Mouse (Mus musculus) spleen, postnatal 10 days (tissue): Measurements from ENCODE around the gene Rab37.

Source experiments
- DNase-seq, 2 experiments: peaks; one replicate each; pipeline ENCODE4 v3.0.0; 2021 to 2022; ENCODE audit warnings: low spot score in 2 of 2

The Rab37 gene

DNA sequence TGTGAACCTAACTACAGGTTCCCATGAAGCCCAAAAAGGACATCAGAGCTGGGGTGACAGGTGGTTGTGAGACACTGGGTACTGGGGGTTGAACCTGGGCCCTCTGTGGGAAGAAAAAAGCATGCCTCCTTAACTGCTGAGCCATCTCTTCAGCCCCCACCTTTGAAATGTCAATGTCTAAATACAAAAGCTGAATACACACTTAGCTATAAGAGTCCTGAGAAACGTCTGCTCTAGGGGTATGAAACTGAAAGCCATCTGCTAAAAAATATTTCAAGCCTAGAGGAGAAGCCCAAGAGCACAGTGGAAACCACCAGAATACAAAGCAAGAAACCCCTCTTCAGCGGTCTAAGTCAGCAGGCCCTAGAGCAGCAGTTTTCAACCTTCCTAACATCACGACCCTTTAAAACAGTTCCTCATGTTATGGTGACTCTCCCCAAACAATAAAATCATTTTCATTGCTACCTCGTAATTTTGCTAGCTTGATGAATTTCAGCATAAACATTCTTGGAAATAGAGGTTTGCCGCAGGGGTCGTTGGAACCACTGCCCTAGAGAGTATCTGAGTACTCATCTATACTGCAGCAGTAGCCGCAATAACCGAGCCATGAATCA, 40.6 kb downstream of the Rab37 start:
- no peak for DNase-seq

- peak in 1 of 2 experiments; percentile 38 for DNase-seq
Observed at GRCm38 (mm10) chr11:115133800-115134199, 42.6 kb downstream of the Rab37 start, which contains the start of gene Cd300lf. TSS of gene Cd300lf (minus strand) at chr11:115133992.

DNA sequence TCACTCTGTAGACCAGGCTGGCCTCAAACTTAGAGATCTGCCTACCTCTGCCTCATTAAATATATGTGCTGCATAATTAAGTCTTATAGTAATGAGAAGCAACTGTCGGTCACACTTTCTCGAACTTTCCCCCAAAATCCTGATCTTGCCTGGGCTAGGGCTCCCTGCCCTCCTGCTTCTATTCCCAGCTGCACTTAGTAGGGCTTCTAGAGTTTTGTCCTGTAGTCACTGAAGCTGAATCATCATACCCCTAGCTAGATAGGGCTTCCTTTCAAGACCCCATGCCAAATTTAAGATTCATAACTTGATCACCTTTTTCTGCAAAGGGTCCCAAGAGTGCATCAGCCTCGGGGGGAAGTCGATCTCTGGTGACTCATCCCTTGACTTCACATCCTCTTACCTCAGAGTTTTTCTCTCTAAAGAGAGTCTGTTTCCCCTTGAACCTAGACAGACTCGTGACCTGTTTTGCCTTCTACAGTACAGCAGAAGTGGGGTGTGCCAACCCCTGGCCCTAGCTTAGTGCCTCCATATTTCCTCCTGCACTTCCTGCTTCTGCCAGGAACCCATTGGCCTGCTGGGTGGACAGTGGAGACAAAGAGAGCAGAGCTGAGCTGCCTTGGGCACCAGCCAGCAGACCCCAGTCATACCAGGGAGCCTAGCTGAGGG, 47.5 kb downstream of the Rab37 start:
- DNase-seq = peak in 1 of 2 experiments; percentile 22

- no peak for DNase-seq
Observed at GRCm38 (mm10) chr11:115141970-115142369, 50.7 kb downstream of the Rab37 start.

DNA sequence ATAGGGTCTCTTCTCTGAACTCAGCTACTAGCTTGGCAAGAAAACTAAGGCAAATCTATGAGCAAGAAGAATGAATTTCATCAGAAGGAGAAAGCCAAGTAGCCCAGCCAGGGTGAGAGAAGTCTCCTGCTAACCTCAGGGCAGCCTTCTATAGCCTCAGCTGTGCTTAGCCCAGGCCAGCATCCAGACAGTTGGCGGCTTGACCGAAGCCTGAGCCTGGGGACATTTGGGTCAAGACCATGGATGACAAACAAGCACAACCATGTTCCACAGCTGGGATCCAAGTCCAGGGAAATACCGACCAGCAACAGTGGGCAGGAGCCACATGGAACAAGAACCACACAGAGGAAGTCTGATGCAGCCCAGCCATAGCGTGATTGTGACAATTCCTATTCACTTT, 56.6 kb downstream of the Rab37 start:
- DNase-seq = no peak

DNA sequence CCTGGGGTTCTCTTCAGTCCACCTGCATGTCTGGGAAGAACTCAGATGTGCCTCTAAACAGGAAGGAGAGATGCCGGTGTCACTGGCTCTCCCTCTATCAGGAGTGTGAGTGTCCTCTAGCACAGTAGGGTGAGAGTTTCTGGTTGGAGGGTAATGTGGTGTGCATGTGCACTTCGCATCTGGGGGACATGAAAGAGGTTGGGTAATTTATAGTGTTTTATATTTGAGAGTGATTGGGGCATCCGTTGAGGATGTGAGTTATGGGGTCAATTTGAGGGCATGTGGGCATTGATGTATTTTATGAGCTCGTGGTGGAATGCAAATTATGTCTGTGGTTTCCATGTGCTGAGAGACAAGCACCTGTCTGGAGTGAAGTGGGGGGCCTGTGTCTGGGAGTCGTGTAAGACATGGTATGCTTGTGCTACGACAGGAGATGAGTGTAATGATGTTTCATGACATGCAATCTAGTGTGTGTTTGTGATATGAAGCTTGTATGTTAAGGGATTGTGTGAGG, 59.6 kb downstream of the Rab37 start:
- DNase-seq = no peak

DNA sequence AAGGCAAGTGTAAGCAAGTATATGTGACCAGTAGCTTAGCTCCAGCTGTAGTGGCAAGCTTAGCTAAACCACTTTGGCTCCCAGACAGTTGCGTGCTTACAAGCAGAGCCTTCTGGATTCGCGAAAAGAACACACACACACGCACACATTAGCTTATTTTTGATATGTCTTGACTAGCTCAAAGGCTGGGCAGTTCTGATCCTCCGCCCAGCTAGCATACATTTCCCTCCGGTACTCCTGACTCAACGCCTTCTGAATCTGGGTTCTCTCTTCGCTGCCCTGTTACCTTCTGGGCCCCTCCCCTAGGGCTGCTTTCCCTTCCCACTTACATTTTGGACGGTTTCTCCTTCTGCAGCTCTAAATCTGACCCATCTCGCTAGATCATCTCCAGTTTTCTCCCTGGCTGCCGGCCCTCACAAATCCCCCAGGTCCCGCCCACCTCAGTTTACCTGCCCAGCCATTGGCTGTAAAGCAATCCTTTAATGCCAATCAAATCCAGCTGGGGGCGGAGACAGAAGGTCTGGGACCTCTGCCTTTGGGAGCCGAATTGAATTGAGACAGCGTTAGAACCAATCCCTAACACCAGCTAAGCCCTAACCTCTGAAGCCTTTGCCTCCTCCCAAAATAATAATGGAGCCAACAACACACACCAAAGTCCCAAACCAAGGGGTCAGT, 60.7 kb downstream of the Rab37 start:
- DNase-seq = no peak

DNA sequence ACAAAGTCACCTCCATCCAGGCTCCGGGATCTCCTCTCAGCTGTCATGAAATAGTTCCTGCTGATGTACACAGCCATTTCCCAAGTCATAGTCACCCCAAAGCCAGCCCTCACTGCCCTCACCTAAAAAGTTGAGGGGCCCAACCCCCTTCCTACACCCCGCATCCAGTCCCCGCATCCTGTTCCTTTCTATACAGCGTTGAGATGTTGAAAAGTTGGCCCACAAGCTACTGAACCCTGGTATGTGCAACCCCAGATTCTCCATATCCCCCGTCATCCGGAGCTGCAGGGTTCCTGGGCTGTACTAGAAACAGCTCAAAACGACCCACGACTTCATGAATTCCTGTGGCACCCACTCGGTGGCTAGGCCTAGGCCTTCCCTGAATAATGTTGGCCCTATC, 61.9 kb downstream of the Rab37 start:
- no peak for DNase-seq

DNA sequence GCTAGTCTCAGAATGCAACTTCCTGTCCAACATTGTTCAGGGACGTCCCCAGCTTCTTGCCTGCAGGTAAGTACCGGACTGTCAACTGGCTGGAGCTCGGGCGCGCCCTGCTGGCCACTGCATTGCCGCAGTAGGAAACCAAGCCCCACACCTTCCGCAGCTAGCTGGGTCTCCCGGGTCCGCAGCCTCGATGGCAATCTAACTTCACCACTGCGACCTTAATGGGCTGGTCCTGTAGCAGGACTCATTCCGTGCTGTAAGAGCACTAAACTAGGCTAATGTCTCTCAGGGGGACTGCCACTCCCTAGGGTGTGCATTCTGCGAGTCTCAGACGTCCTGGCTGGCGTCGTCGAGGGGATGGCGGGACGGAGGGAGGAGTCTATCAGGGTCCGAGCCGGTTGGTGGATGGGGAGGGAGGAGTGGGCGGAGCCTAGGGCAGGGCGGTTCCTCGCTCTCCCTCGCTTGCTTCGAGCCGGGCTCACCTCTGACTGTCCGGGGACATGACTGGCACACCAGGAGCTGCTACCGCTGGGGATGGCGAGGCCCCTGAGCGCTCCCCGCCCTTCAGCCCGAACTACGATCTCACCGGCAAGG, 62.6 kb downstream of the Rab37 start:
- DNase-seq = peak; percentile 67 to 89

- DNase-seq = peak in 1 of 2 experiments; percentile 27
Observed at GRCm38 (mm10) chr11:115155053-115155634, 63.9 kb downstream of the Rab37 start.

GRCm38 (mm10) chr11:115157933-115158719, 66.9 kb downstream of the Rab37 start:
- DNase-seq = peak; percentile 35 to 70

DNA sequence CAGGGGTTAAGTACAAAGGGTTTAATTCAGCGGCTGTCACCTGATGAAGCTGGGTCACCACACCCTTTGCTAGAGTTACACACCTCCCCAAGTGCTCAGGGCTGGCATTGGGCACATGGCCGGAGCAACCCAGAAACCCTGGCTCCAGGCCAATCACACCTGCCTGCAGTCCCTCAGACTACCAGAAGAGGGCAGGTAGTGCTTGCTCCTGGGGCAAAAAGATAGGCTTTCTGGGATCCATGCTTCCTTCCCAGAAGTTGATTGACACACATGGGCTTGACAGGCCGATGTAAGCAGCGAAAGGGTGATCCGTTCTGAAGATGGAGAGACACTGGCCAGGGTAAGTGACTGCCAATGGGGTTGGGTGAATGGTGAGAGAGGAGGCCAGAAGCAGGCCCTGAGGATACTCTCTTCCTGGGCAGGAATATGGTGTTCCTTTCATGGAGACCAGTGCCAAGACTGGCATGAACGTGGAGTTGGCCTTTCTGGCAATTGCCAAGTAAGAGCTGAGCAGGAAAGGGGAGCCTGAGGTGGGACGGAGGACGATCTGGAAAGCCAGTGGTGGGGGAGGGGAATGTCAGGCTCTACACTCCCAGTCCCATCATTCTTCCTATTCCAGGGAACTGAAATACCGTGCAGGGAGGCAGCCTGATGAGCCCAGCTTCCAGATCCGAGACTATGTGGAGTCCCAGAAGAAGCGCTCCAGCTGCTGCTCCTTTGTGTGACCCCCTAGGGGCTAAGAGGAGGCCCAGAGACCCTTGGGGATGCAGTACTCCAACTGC, 69.0 kb downstream of the Rab37 start:
- peak; percentile 81 to 83 for DNase-seq

GRCm38 (mm10) chr11:115160883-115161577, 69.8 kb downstream of the Rab37 start:
- DNase-seq = peak; percentile 78 to 90

GRCm38 (mm10) chr11:115161578-115162204, 70.5 kb downstream of the Rab37 start:
- peak in 1 of 2 experiments; percentile 45 for DNase-seq

DNA sequence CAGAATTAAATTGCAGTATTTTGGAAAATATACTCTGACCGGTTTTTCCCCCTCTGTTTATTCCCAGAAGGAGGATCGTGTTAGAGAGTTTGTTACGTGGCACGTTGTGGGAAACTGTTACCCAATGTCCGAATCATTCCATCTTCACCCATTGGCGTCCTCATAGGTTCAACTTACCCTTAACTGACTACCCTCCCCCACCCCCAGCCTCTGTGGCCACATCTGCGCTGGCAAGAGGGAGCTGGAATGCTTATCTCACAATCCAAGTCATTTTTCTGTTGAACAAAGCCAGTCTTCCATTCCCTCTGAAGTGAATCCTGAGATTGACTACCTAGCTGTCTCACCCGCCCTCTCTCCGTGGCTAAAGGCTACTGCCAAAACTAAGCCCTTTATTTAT, 71.0 kb downstream of the Rab37 start:
- DNase-seq = no peak

DNA sequence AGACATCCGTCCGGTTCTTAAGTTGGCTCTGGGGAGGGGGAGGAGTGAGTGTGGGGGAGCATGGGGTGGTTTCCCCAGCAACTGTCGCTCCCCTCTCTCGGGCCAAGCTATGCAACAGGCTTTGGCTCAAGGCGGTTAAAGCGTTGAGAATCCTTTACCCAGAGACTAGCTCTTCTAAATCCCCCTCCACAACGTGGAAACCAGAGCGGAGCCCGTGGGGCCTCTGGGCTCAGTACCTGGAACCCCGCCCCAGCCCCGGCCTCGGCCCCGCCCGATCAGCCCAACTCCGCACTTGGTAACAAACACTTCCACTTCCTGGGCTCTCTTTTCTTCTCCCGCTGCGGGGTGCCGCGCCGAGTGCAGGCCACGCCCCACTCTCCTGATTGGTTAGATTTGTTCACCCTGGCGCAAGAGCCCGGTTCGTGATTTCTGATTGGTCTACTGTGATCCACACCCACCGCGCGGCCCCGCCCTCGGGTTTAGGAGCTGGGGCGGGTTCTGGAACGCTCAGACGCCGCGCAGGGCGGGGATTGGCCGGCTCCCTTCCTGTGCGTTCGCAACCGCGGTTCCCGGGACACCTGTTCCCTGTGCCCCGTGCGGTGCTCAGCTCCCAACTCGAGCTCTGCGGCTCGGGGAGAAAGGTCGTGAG, 71.7 kb downstream of the Rab37 start, which contains the start of gene Slc9a3r1:
Gene Slc9a3r1 (plus strand): TSS at position 510 of the 649 bp plus-strand sequence.
- DNase-seq = peak; percentile 96 to 99

DNA sequence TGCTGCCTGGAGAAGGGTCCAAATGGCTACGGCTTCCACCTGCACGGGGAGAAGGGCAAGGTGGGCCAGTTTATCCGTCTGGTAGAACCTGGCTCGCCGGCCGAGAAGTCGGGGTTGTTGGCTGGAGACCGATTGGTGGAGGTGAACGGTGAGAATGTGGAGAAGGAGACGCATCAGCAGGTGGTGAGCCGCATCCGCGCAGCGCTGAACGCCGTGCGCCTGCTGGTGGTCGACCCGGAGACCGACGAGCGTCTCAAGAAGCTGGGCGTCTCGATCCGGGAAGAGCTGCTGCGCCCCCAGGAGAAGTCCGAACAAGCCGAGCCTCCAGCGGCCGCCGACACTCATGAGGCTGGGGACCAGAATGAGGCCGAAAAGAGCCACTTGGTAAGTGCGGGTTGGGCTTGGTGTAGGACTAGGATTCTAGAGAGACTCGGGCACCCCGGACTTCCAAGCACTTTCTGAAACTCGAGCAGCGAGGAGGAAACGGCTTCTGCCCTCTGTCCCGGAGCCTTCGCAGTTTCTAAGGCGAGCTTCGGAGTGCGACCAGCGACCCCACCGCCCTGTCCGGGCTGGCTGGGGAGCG, 72.4 kb downstream of the Rab37 start:
- DNase-seq = peak; percentile 47 to 68

DNA sequence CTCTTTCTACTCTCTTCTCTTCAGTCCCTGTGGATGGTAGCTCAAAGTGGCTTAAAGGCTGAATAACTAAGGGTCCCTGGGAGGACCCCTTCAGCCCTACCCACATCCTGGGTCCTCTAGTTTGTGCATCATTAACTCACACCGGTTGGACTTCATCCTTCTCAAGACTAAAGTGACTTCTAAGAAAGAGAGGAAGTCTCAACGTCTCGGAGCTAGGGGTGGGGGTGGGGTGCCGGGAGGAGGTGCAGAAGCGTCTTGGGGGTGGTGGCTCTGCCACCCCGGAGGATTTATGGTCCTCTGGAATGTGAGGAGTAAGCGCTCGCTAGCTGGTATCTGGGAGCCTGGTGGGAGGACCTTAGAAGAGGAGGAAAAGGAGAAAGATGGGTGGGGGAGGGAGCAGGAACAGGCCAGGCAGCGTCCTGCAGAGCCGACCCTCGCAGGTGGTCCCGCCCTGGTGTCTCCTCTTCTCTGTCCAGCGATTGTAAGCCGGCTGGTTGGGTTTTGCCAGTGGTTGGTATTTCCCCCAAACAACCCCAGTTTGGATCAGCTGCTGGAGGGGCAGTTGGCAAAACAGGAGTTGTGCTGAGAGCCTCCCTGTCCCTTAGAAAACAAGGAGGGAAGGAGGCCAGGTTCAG, 73.2 kb downstream of the Rab37 start:
- no peak for DNase-seq
